Comparison of ENCODE assay signal across 8 mouse cellular contexts in genomic region chr15:80219211-80219610, GRCm38 (mm10). TPM values are rescaled to one million over a fixed set of nuclear protein-coding genes. Genes with fewer than 3 reads are reported as not detected.
A peak's percentile ranks its signal among the peaks of the same experiment; 100 is the strongest.
DNase-seq lines count a peak whose midpoint lies in the region; ATAC-seq and TF ChIP-seq lines count a peak whose summit lies in the region.

No protein-coding gene starts in this region.

- H3K4me1 ChIP-seq in heart, embryonic 13.5 days = peaks cover 20% of the 10 kb centered on the region
- no peaks in the 10 kb centered on the region for H3K4me1 ChIP-seq in hindbrain, embryonic 15.5 days (replicated peaks)

- no peaks in the 10 kb centered on the region for H3K9me3 ChIP-seq in heart, embryonic 13.5 days
- no peaks in the 10 kb centered on the region for H3K9me3 ChIP-seq in hindbrain, embryonic 15.5 days

- DNase-seq in heart, postnatal 36 days = no peak
- DNase-seq in ZHBTc4 (ENCODE audit: low read depth, low spot score) = peak; percentile 90
- peak; percentile 74 for DNase-seq in thymus, postnatal 0 days (ENCODE audit: low spot score)
- no peak for DNase-seq in ovary, postnatal 36 days (ENCODE audit: low spot score)
- DNase-seq in left cerebral cortex, adult 2 months (ENCODE audit: extremely low spot score in 1 of 2, low spot score in 2 of 2) = no peak

- no peak for ATAC-seq in heart, embryonic 13.5 days (ENCODE audit: extremely low read depth, insufficient number of reproducible peaks, low FRiP score, low TSS enrichment)
- ATAC-seq in hindbrain, embryonic 15.5 days (ENCODE audit: low FRiP score, low read depth) = no peak
- peak; percentile 64; the same call in 1 of the 2 replicates for ATAC-seq in megakaryocyte progenitor cell, adult 5-6 weeks (replicated peaks; ENCODE audit: poor library complexity)

- intact Hi-C loops in heart, postnatal 36 days (cut with DNase I) = loop anchor here (5.0 kb wide), 1 partner anchor 483 kb away; no protein-coding TSS in a partner anchor
- intact Hi-C loops in left cerebral cortex, adult 2 months (cut with DNase I) = loop anchor here (5.0 kb wide), 1 partner anchor 47 kb away; the partner anchor contains the start of gene Mgat3

- TF ChIP-seq CTCF in left cerebral cortex, adult 2 months (IDR thresholded peaks at IDR 0.05) = no peak

- no peaks in the 10 kb centered on the region for H3K27me3 ChIP-seq in heart, embryonic 13.5 days (replicated peaks)
- no peaks in the 10 kb centered on the region for H3K27me3 ChIP-seq in hindbrain, embryonic 15.5 days

- peak overlapping the region; percentile 45 for H3K9ac ChIP-seq in heart, embryonic 13.5 days
- H3K9ac ChIP-seq in hindbrain, embryonic 15.5 days = no peak overlapping the region

- H3K27ac ChIP-seq in heart, embryonic 13.5 days (replicated peaks) = 0 out of 2 replicates have a peak overlapping the region, but pooled peaks have one; percentile 50
- H3K27ac ChIP-seq in hindbrain, embryonic 15.5 days (replicated peaks) = no peak overlapping the region
- H3K27ac ChIP-seq in left cerebral cortex, adult 2 months = no peak overlapping the region

- peak overlapping the region; percentile 51 for H3K4me2 ChIP-seq in heart, embryonic 13.5 days
- peak overlapping the region; percentile 18; the same call in 1 of the 2 replicates for H3K4me2 ChIP-seq in hindbrain, embryonic 15.5 days

- WGBS in heart, embryonic 13.5 days = 31% methylated on average over 14 of the region's 14 CpGs
- whole genome bisulfite sequencing in hindbrain, embryonic 15.5 days = 62% methylated on average over 14 of the region's 14 CpGs

- no peaks in the 10 kb centered on the region for H3K36me3 ChIP-seq in heart, embryonic 13.5 days
- no peaks in the 10 kb centered on the region for H3K36me3 ChIP-seq in hindbrain, embryonic 15.5 days

- no peak overlapping the region for H3K4me3 ChIP-seq in heart, embryonic 13.5 days
- no peak overlapping the region for H3K4me3 ChIP-seq in hindbrain, embryonic 15.5 days
- no peak overlapping the region for H3K4me3 ChIP-seq in left cerebral cortex, adult 2 months

RNA-seq across cellular contexts. Expression of gene Mief1, which starts 14.6 kb away (rescaled TPM):
- 25.5 and 25.9 TPM in 2 replicates for polyA plus RNA-seq in heart, embryonic 13.5 days (2015; fragmentation: Nextera tagmentation; extraction: Ambion mirVana)
- total RNA-seq in heart, postnatal 36 days (2021) = 10 to 100 TPM; 31.5 to 32.8 TPM
- 34.9 and 36.4 TPM in 2 replicates for polyA plus RNA-seq in hindbrain, embryonic 15.5 days (2015; fragmentation: Nextera tagmentation; extraction: Ambion mirVana)
- total RNA-seq in megakaryocyte progenitor cell, adult 5-6 weeks (2015) = 18.0 and 18.2 TPM in 2 replicates
- total RNA-seq in megakaryocyte progenitor cell, adult 5-6 weeks (2017) = 21.4 and 25.7 TPM in 2 replicates
- 25.3 and 27.7 TPM in 2 replicates for polyA plus RNA-seq in thymus, postnatal 0 days (2015; fragmentation: Nextera tagmentation; extraction: Ambion mirVana)
- total RNA-seq in left cerebral cortex, adult 2 months (2021) = 10 to 100 TPM; 32.3 to 33.9 TPM

RNA-seq across cellular contexts. Expression of gene AC140267.1, which starts 16.4 kb away (rescaled TPM):
- not detected in 2 replicates for polyA plus RNA-seq in heart, embryonic 13.5 days (2015; fragmentation: Nextera tagmentation; extraction: Ambion mirVana)
- 10 to 100 TPM; 10.7 to 20.5 TPM for total RNA-seq in heart, postnatal 36 days (2021)
- polyA plus RNA-seq in hindbrain, embryonic 15.5 days (2015; fragmentation: Nextera tagmentation; extraction: Ambion mirVana) = not detected in 2 replicates
- total RNA-seq in megakaryocyte progenitor cell, adult 5-6 weeks (2015) = 1.6 and 8.0 TPM in 2 replicates
- not detected in 2 replicates for total RNA-seq in megakaryocyte progenitor cell, adult 5-6 weeks (2017)
- not detected in 2 replicates for polyA plus RNA-seq in thymus, postnatal 0 days (2015; fragmentation: Nextera tagmentation; extraction: Ambion mirVana)
- total RNA-seq in left cerebral cortex, adult 2 months (2021) = 10 to 100 TPM; 20.0 to 28.1 TPM

RNA-seq across cellular contexts. Expression of gene Atf4, which starts 35.8 kb away (rescaled TPM):
- 74.9 and 83.4 TPM in 2 replicates for polyA plus RNA-seq in heart, embryonic 13.5 days (2015; fragmentation: Nextera tagmentation; extraction: Ambion mirVana)
- 10 to 100 TPM; 65.2 to 75.8 TPM for total RNA-seq in heart, postnatal 36 days (2021)
- 112 and 116 TPM in 2 replicates for polyA plus RNA-seq in hindbrain, embryonic 15.5 days (2015; fragmentation: Nextera tagmentation; extraction: Ambion mirVana)
- 218 and 306 TPM in 2 replicates for total RNA-seq in megakaryocyte progenitor cell, adult 5-6 weeks (2015)
- total RNA-seq in megakaryocyte progenitor cell, adult 5-6 weeks (2017) = 305 and 370 TPM in 2 replicates
- polyA plus RNA-seq in thymus, postnatal 0 days (2015; fragmentation: Nextera tagmentation; extraction: Ambion mirVana) = 103 and 106 TPM in 2 replicates
- 100 to 1,000 TPM; 119 to 120 TPM for total RNA-seq in left cerebral cortex, adult 2 months (2021)

RNA-seq across cellular contexts. Expression of gene Rps19bp1, which starts 44.9 kb away (rescaled TPM):
- 39.0 and 39.7 TPM in 2 replicates for polyA plus RNA-seq in heart, embryonic 13.5 days (2015; fragmentation: Nextera tagmentation; extraction: Ambion mirVana)
- total RNA-seq in heart, postnatal 36 days (2021) = 10 to 100 TPM; 11.5 to 15.8 TPM
- polyA plus RNA-seq in hindbrain, embryonic 15.5 days (2015; fragmentation: Nextera tagmentation; extraction: Ambion mirVana) = 76.2 and 76.7 TPM in 2 replicates
- total RNA-seq in megakaryocyte progenitor cell, adult 5-6 weeks (2015) = 65.0 and 68.9 TPM in 2 replicates
- total RNA-seq in megakaryocyte progenitor cell, adult 5-6 weeks (2017) = 19.5 and 43.8 TPM in 2 replicates
- 56.7 and 58.4 TPM in 2 replicates for polyA plus RNA-seq in thymus, postnatal 0 days (2015; fragmentation: Nextera tagmentation; extraction: Ambion mirVana)
- total RNA-seq in left cerebral cortex, adult 2 months (2021) = 10 to 100 TPM; 38.3 to 42.0 TPM

RNA-seq across cellular contexts. Expression of gene Mgat3, which starts 45.7 kb away (rescaled TPM):
- 1.2 and 1.3 TPM in 2 replicates for polyA plus RNA-seq in heart, embryonic 13.5 days (2015; fragmentation: Nextera tagmentation; extraction: Ambion mirVana)
- 1 to 10 TPM; 1.3 to 1.7 TPM for total RNA-seq in heart, postnatal 36 days (2021)
- 15.9 and 17.4 TPM in 2 replicates for polyA plus RNA-seq in hindbrain, embryonic 15.5 days (2015; fragmentation: Nextera tagmentation; extraction: Ambion mirVana)
- not detected in 2 replicates for total RNA-seq in megakaryocyte progenitor cell, adult 5-6 weeks (2015)
- total RNA-seq in megakaryocyte progenitor cell, adult 5-6 weeks (2017) = not detected in 2 replicates
- polyA plus RNA-seq in thymus, postnatal 0 days (2015; fragmentation: Nextera tagmentation; extraction: Ambion mirVana) = 4.7 and 5.0 TPM in 2 replicates
- total RNA-seq in left cerebral cortex, adult 2 months (2021) = 100 to 1,000 TPM; 119 to 129 TPM

Comparison
In these comparisons a context has a peak if more than half of its experiments do, and no peak if none do; other contexts are left out.
1. DNase-seq: peak in ZHBTc4 (single experiment) and thymus, postnatal 0 days (single experiment); none in heart, postnatal 36 days (0 of 2), ovary, postnatal 36 days (single experiment) and left cerebral cortex, adult 2 months (0 of 2).